Mouse (Mus musculus) midbrain, embryonic 13.5 days (tissue): ENCODE measurements at regions not wholly inside any gene's neighbourhood (a gene's known extent, or its start where the extent isn't known, plus 50 kb on each side); places are given as distances from the start of the nearest gene placed in this dataset.

ENCODE experiments used
- ATAC-seq: fragments of 200-750 bp; cut with Nextera tagmentation; 2 replicates; pipeline ENCODE4 v1.8.0; 2017; ENCODE audit warnings: mild to moderate bottlenecking, moderate TSS enrichment, moderate library complexity
- H3K27ac ChIP-seq: fragments of 300-500 bp; sonication (generic); 2 replicates; pipeline ENCODE4 v1.5.1; 2015; ENCODE audit warnings: inconsistent platforms, mild to moderate bottlenecking, moderate library complexity
- H3K27me3 ChIP-seq: fragments of 300-500 bp; sonication (generic); 2 replicates; pipeline ENCODE4 v1.6.1; 2015; ENCODE audit warnings: mild to moderate bottlenecking, inconsistent platforms
- H3K36me3 ChIP-seq: fragments of 300-500 bp; sonication (generic); 2 replicates; pipeline ENCODE4 v1.6.1; 2015; ENCODE audit warnings: mild to moderate bottlenecking, inconsistent platforms
- H3K4me1 ChIP-seq: fragments of 300-500 bp; sonication (generic); replicated peaks from 2 replicates; pipeline ENCODE4 v1.6.1; 2015; ENCODE audit warnings: inconsistent platforms
- H3K4me2 ChIP-seq: fragments of 300-500 bp; sonication (generic); replicated peaks from 2 replicates; pipeline ENCODE4 v1.6.1; 2015; ENCODE audit warnings: moderate library complexity, mild to moderate bottlenecking, inconsistent platforms
- H3K4me3 ChIP-seq: fragments of 300-500 bp; sonication (generic); replicated peaks from 2 replicates; pipeline ENCODE4 v1.5.1; 2015; ENCODE audit warnings: mild to moderate bottlenecking, inconsistent platforms
- H3K9ac ChIP-seq: fragments of 300-500 bp; sonication (generic); replicated peaks from 2 replicates; pipeline ENCODE4 v1.6.1; 2015; ENCODE audit warnings: mild to moderate bottlenecking, inconsistent platforms
- H3K9me3 ChIP-seq: fragments of 300-500 bp; sonication (generic); 2 replicates; pipeline ENCODE4 v1.6.1; 2016; ENCODE audit warnings: mild to moderate bottlenecking, inconsistent platforms
- WGBS: fragments of 180-500 bp; shearing (Covaris S2); methylation state at CpG from one replicate; pipeline ENCODE4 v1.1.7; 2015; 5-methylcytosine and 5-hydroxymethylcytosine counted together

- Histone ChIP-seq H3K27ac (no peak overlapping the region), H3K9ac (no peak overlapping the region), H3K4me1 (0 out of 2 replicates have a peak, but pooled peaks cover 3% of the 10 kb centered on the region), H3K4me2 (no peak overlapping the region), H3K36me3 (no peaks in the 10 kb centered on the region), H3K4me3 (no peak overlapping the region), H3K9me3 (peaks cover 9% of the 10 kb centered on the region; the same call in 1 of the 2 replicates), H3K27me3 (no peaks in the 10 kb centered on the region)
- ATAC-seq, result peak; percentile 50; the same call in 1 of the 2 replicates
- 22% methylated on average over 9 of the region's 9 CpGs for WGBS
Observed at GRCm38 (mm10) chr1:189080797-189081196, 73.2 kb upstream of the Kctd3 start.

- ATAC-seq, result no peak
- H3K4me1 ChIP-seq, result 0 out of 2 replicates have a peak, but pooled peaks cover 3% of the 10 kb centered on the region
- H3K9me3 ChIP-seq, result peaks cover 5% of the 10 kb centered on the region; the same call in 1 of the 2 replicates
- no peak overlapping the region for H3K4me2 ChIP-seq
- H3K27ac ChIP-seq, result no peak overlapping the region
- no peaks in the 10 kb centered on the region for H3K27me3 ChIP-seq
- H3K36me3 ChIP-seq, result no peaks in the 10 kb centered on the region
- WGBS, result 67% methylated on average over 11 of the region's 11 CpGs
- H3K4me3 ChIP-seq, result no peak overlapping the region
- no peak overlapping the region for H3K9ac ChIP-seq
Observed at GRCm38 (mm10) chr1:189079451-189080410, 72.1 kb upstream of the Kctd3 start.

- Histone ChIP-seq H3K27me3 (no peaks in the 10 kb centered on the region), H3K4me2 (no peak overlapping the region), H3K9me3 (no peaks in the 10 kb centered on the region), H3K9ac (no peak overlapping the region), H3K4me3 (no peak overlapping the region), H3K4me1 (0 out of 2 replicates have a peak, but pooled peaks cover 3% of the 10 kb centered on the region), H3K27ac (no peak overlapping the region), H3K36me3 (no peaks in the 10 kb centered on the region)
- 92% methylated on average over 5 of the region's 5 CpGs for WGBS
- ATAC-seq, result no peak
Observed at GRCm38 (mm10) chr1:189077861-189078260, 70.2 kb upstream of the Kctd3 start.

- no peak overlapping the region for H3K4me3 ChIP-seq
- H3K4me1 ChIP-seq, result 0 out of 2 replicates have a peak, but pooled peaks cover 3% of the 10 kb centered on the region
- no peaks in the 10 kb centered on the region for H3K36me3 ChIP-seq
- H3K9ac ChIP-seq, result no peak overlapping the region
- H3K4me2 ChIP-seq, result no peak overlapping the region
- no peak overlapping the region for H3K27ac ChIP-seq
- no peaks in the 10 kb centered on the region for H3K9me3 ChIP-seq
- no peak for ATAC-seq
- WGBS, result 86% methylated on average over 4 of the region's 4 CpGs
- H3K27me3 ChIP-seq, result no peaks in the 10 kb centered on the region
Observed at GRCm38 (mm10) chr1:189076276-189076675, 68.6 kb upstream of the Kctd3 start.

- no peaks in the 10 kb centered on the region for H3K27me3 ChIP-seq
- ATAC-seq, result no peak
- no peak overlapping the region for H3K9ac ChIP-seq
- no peak overlapping the region for H3K4me3 ChIP-seq
- no peaks in the 10 kb centered on the region for H3K9me3 ChIP-seq
- no peak overlapping the region for H3K4me2 ChIP-seq
- no peak overlapping the region for H3K27ac ChIP-seq
- H3K4me1 ChIP-seq, result 0 out of 2 replicates have a peak, but pooled peaks cover under 1% of the 10 kb centered on the region
- WGBS, result 77% methylated on average over 13 of the region's 13 CpGs
- H3K36me3 ChIP-seq, result no peaks in the 10 kb centered on the region
Observed at GRCm38 (mm10) chr1:189075671-189076070, 68.0 kb upstream of the Kctd3 start.

GRCm38 (mm10) chr1:189072516-189072915 is 64.9 kb upstream of the Kctd3 start:
- 89% methylated on average over 2 of the region's 2 CpGs for WGBS
- Histone ChIP-seq H3K36me3 (no peaks in the 10 kb centered on the region), H3K27ac (no peak overlapping the region), H3K9me3 (no peaks in the 10 kb centered on the region), H3K9ac (no peak overlapping the region), H3K4me1 (peaks cover 3% of the 10 kb centered on the region), H3K27me3 (no peaks in the 10 kb centered on the region), H3K4me2 (no peak overlapping the region), H3K4me3 (no peak overlapping the region)
- no peak for ATAC-seq

GRCm38 (mm10) chr1:189068204-189068603 is 60.6 kb upstream of the Kctd3 start:
- H3K4me1 ChIP-seq, result peaks cover 11% of the 10 kb centered on the region
- H3K9ac ChIP-seq, result no peak overlapping the region
- no peaks in the 10 kb centered on the region for H3K27me3 ChIP-seq
- ATAC-seq, result no peak
- H3K9me3 ChIP-seq, result no peaks in the 10 kb centered on the region
- no peak overlapping the region for H3K4me2 ChIP-seq
- H3K36me3 ChIP-seq, result no peaks in the 10 kb centered on the region
- WGBS, result 89% methylated on average over 3 of the region's 3 CpGs
- no peak overlapping the region for H3K27ac ChIP-seq
- H3K4me3 ChIP-seq, result no peak overlapping the region

GRCm38 (mm10) chr1:189067204-189067960 is 59.7 kb upstream of the Kctd3 start:
- Histone ChIP-seq H3K27me3 (no peaks in the 10 kb centered on the region), H3K27ac (peak overlapping the region; percentile 64), H3K4me3 (no peak overlapping the region), H3K36me3 (no peaks in the 10 kb centered on the region), H3K9ac (0 out of 2 replicates have a peak overlapping the region, but pooled peaks have one; percentile 25), H3K9me3 (no peaks in the 10 kb centered on the region), H3K4me2 (no peak overlapping the region), H3K4me1 (peaks cover 11% of the 10 kb centered on the region)
- WGBS, result 68% methylated on average over 16 of the region's 16 CpGs
- no peak for ATAC-seq

- Histone ChIP-seq H3K9ac (no peak overlapping the region), H3K36me3 (no peaks in the 10 kb centered on the region), H3K9me3 (no peaks in the 10 kb centered on the region), H3K27ac (no peak overlapping the region), H3K4me1 (peaks cover 11% of the 10 kb centered on the region), H3K4me2 (no peak overlapping the region), H3K27me3 (no peaks in the 10 kb centered on the region), H3K4me3 (no peak overlapping the region)
- peak; percentile 50; the same call in 1 of the 2 replicates for ATAC-seq
- WGBS, result 23% methylated on average over 5 of the region's 7 CpGs
Observed at GRCm38 (mm10) chr1:189066446-189067151, 59.0 kb upstream of the Kctd3 start.

GRCm38 (mm10) chr1:189065152-189065910 is 57.7 kb upstream of the Kctd3 start:
- WGBS, result 87% methylated on average over 5 of the region's 5 CpGs
- H3K27me3 ChIP-seq, result no peaks in the 10 kb centered on the region
- no peaks in the 10 kb centered on the region for H3K36me3 ChIP-seq
- ATAC-seq, result no peak
- H3K4me2 ChIP-seq, result no peak overlapping the region
- no peaks in the 10 kb centered on the region for H3K9me3 ChIP-seq
- no peak overlapping the region for H3K4me3 ChIP-seq
- H3K9ac ChIP-seq, result no peak overlapping the region
- no peak overlapping the region for H3K27ac ChIP-seq
- H3K4me1 ChIP-seq, result peaks cover 11% of the 10 kb centered on the region

- no peaks in the 10 kb centered on the region for H3K36me3 ChIP-seq
- H3K27ac ChIP-seq, result no peak overlapping the region
- no peak overlapping the region for H3K9ac ChIP-seq
- H3K4me1 ChIP-seq, result peaks cover 11% of the 10 kb centered on the region
- no peak for ATAC-seq
- no peak overlapping the region for H3K4me3 ChIP-seq
- no peaks in the 10 kb centered on the region for H3K27me3 ChIP-seq
- H3K4me2 ChIP-seq, result no peak overlapping the region
- no peaks in the 10 kb centered on the region for H3K9me3 ChIP-seq
- WGBS, result 81% methylated on average over 4 of the region's 4 CpGs
Observed at GRCm38 (mm10) chr1:189064629-189065028, 57.0 kb upstream of the Kctd3 start.
